Mouse (Mus musculus) C2C12 (cell line): ENCODE measurements around the gene Hydin. TPM values are rescaled to one million over a fixed set of nuclear protein-coding genes. Genes with fewer than 3 reads are reported as not detected.

Experiments used
- H3K27me3 ChIP-seq: one replicate; pipeline ENCODE4 v1.6.1; 2011; ENCODE audit not compliant: control insufficient read depth, insufficient read depth, insufficient read length
- H3K36me3 ChIP-seq: one replicate; pipeline ENCODE4 v1.6.1; 2011; ENCODE audit not compliant: control insufficient read depth, insufficient read depth
- H3K4me3 ChIP-seq: one replicate; pipeline ENCODE4 v1.5.1; 2011; ENCODE audit warnings: mild to moderate bottlenecking, control low read depth; ENCODE audit not compliant: poor library complexity, insufficient read depth, severe bottlenecking
- H3K79me2 ChIP-seq: one replicate; pipeline ENCODE4 v1.6.1; 2011; ENCODE audit not compliant: control insufficient read depth, insufficient read depth
- H3K79me3 ChIP-seq: one replicate; pipeline ENCODE4 v1.6.1; 2011; ENCODE audit warnings: low read depth, control low read depth
- H3ac ChIP-seq: one replicate; pipeline ENCODE3; 2011; ENCODE audit warnings: low read depth; ENCODE audit not compliant: control insufficient read depth, insufficient read length
- CEBPB ChIP-seq: IDR thresholded peaks from one replicate; pipeline ENCODE4 v1.6.1; 2011; ENCODE audit warnings: low read depth, mild to moderate bottlenecking, control low read depth, moderate library complexity
- CTCF ChIP-seq: IDR thresholded peaks from one replicate; pipeline ENCODE4 v1.5.1; 2011; ENCODE audit not compliant: control insufficient read depth, insufficient read depth, insufficient read length
- FOSL1 ChIP-seq: IDR thresholded peaks from one replicate; pipeline ENCODE4 v1.8.0; 2011; ENCODE audit warnings: mild to moderate bottlenecking, low read length; ENCODE audit not compliant: poor library complexity, insufficient read depth, severe bottlenecking
- MAX ChIP-seq: IDR thresholded peaks from one replicate; pipeline ENCODE4 v1.6.1; 2011; ENCODE audit warnings: mild to moderate bottlenecking, control low read depth
- MYOD1 ChIP-seq: IDR thresholded peaks from one replicate; pipeline ENCODE4 v1.6.1; 2011; ENCODE audit warnings: low read depth; ENCODE audit not compliant: control insufficient read depth, insufficient read length
- MYOG ChIP-seq: IDR thresholded peaks from one replicate; pipeline ENCODE4 v1.6.1; 2011; ENCODE audit not compliant: control insufficient read depth, insufficient read length; ENCODE audit errors: extremely low read depth
- USF1 ChIP-seq: IDR thresholded peaks from one replicate; pipeline ENCODE4 v1.6.1; 2011; ENCODE audit warnings: low read depth, mild to moderate bottlenecking, control low read depth, moderate library complexity
- polyA plus RNA-seq: library from polyadenylated mRNA; unstranded; fragments of >200 nt; fragmentation: generic; extraction: Trizol; gene quantifications from one replicate; pipeline ENCODE4 v1.2.1, GENCODE M21; 2012; ENCODE audit warnings: missing spikeins

Gene Hydin
- polyA plus RNA-seq, 1 experiment: 0.01 TPM

- no peaks in the 10 kb centered on the region for H3K79me2 ChIP-seq
- no peak overlapping the region for H3ac ChIP-seq
- no peaks in the 10 kb centered on the region for H3K27me3 ChIP-seq
- H3K79me3 ChIP-seq: no peaks in the 10 kb centered on the region
- no peak overlapping the region for H3K4me3 ChIP-seq
- no peak for TF ChIP-seq FOSL1
- no peak for TF ChIP-seq MYOG
- no peak for TF ChIP-seq CTCF
- TF ChIP-seq CEBPB: no peak
- no peak for TF ChIP-seq MYOD1
- no peak for TF ChIP-seq MAX
- no peak for TF ChIP-seq USF1
- no peaks in the 10 kb centered on the region for H3K36me3 ChIP-seq
These were observed 133.8 kb downstream of the Hydin start for GRCm38 (mm10) chr8:110400536-110400935.

GRCm38 (mm10) chr8:110402311-110402710 is 135.5 kb downstream of the Hydin start:
- TF ChIP-seq MYOD1 (no peak), CEBPB (no peak)
- H3K4me3 ChIP-seq: no peak overlapping the region
- no peaks in the 10 kb centered on the region for H3K79me3 ChIP-seq
- H3K36me3 ChIP-seq: no peaks in the 10 kb centered on the region
- H3K79me2 ChIP-seq: no peaks in the 10 kb centered on the region
- no peaks in the 10 kb centered on the region for H3K27me3 ChIP-seq
- no peak overlapping the region for H3ac ChIP-seq

GRCm38 (mm10) chr8:110404516-110404915 is 137.7 kb downstream of the Hydin start:
- Histone ChIP-seq H3K4me3 (no peak overlapping the region), H3K79me3 (no peaks in the 10 kb centered on the region), H3K36me3 (no peaks in the 10 kb centered on the region), H3K27me3 (no peaks in the 10 kb centered on the region), H3ac (no peak overlapping the region), H3K79me2 (no peaks in the 10 kb centered on the region)
- TF ChIP-seq CEBPB (no peak), MYOD1 (no peak), USF1 (no peak), MYOG (no peak), CTCF (no peak), MAX (no peak), FOSL1 (no peak)

GRCm38 (mm10) chr8:110415121-110415520 is 148.3 kb downstream of the Hydin start:
- Histone ChIP-seq H3K27me3 (peaks cover 7% of the 10 kb centered on the region), H3K36me3 (no peaks in the 10 kb centered on the region), H3ac (no peak overlapping the region), H3K79me3 (no peaks in the 10 kb centered on the region), H3K4me3 (no peak overlapping the region), H3K79me2 (no peaks in the 10 kb centered on the region)
- TF ChIP-seq CTCF (no peak), FOSL1 (no peak), CEBPB (no peak), MYOG (no peak), USF1 (no peak), MAX (no peak), MYOD1 (no peak)

GRCm38 (mm10) chr8:110416931-110417330 is 150.2 kb downstream of the Hydin start:
- no peak overlapping the region for H3K4me3 ChIP-seq
- H3ac ChIP-seq: no peak overlapping the region
- no peaks in the 10 kb centered on the region for H3K79me3 ChIP-seq
- H3K79me2 ChIP-seq: no peaks in the 10 kb centered on the region
- peaks cover 7% of the 10 kb centered on the region for H3K27me3 ChIP-seq
- no peak for TF ChIP-seq CEBPB
- no peak for TF ChIP-seq MAX
- TF ChIP-seq MYOD1: no peak
- TF ChIP-seq MYOG: no peak
- no peak for TF ChIP-seq FOSL1
- no peak for TF ChIP-seq USF1
- no peak for TF ChIP-seq CTCF
- H3K36me3 ChIP-seq: no peaks in the 10 kb centered on the region

GRCm38 (mm10) chr8:110417801-110418200 is 151.0 kb downstream of the Hydin start:
- Histone ChIP-seq H3K36me3 (no peaks in the 10 kb centered on the region), H3ac (no peak overlapping the region), H3K27me3 (peaks cover 7% of the 10 kb centered on the region), H3K4me3 (no peak overlapping the region), H3K79me3 (no peaks in the 10 kb centered on the region), H3K79me2 (no peaks in the 10 kb centered on the region)
- TF ChIP-seq MYOG: no peak
- no peak for TF ChIP-seq MAX
- no peak for TF ChIP-seq MYOD1
- no peak for TF ChIP-seq FOSL1
- no peak for TF ChIP-seq CTCF
- TF ChIP-seq CEBPB: no peak
- no peak for TF ChIP-seq USF1
